In the genomic region with DNA sequence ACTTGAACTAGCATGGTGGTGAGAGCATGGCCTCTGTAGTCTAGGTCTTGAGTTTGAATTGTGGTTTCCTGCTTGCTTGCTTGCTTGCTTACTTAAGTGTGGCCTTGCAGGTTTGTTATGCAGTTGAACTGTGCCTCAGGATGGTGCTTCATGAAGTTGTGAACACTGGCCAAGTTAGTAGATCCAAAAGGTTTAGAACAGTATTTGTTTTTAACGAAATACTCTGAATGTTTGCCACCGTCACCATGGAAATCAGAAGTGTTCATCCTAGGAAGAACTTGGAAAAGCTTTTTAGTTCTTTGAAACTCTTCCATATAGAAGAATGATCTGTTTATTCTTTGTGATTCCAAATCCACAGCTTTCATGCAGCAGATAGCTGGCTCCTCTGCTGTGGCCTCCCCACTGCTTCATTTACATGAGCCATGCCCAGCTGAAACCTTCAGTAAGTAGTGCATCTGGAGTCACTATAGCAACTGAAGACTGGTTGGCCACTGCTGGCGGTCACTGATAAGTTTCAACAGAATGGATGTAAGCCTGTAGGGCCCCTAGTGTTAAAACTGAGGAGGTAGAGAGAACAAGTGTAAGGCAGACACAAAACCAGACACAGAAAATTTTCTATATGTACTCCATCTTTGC, we compare ENCODE assay signal across 10 mouse cellular contexts. TPM values are rescaled to one million over a fixed set of nuclear protein-coding genes. Genes with fewer than 3 reads are reported as not detected.
DNase-seq lines count a peak whose midpoint lies in the region; TF ChIP-seq lines count a peak whose summit lies in the region.
"Had no signal": no experiment of that assay in that cellular context is flagged by ENCODE, and none has a peak within 500 bp of the region (broad histone marks: within the 10 kb centered on the region; RNA-seq: fewer than 3 reads in every experiment).

No protein-coding gene starts in this region.

- 67% methylated on average over 3 of the region's 3 CpGs for WGBS in heart, embryonic 10.5 days

- peak; percentile 15 for DNase-seq in gastrocnemius, adult 2 months
- no peak for DNase-seq in gastrocnemius, postnatal 25 days
- DNase-seq in NIH3T3 (ENCODE audit: low read depth), result peak; percentile 32
- peak; percentile 91 for DNase-seq in heart, embryonic 10.5 days (ENCODE audit: low spot score)
- DNase-seq in lung, postnatal 10 days, result peak; percentile 63
- DNase-seq in neural tube, embryonic 10.5 days (ENCODE audit: extremely low spot score, low spot score), result no peak
- DNase-seq in left cerebral cortex, adult 2 months (ENCODE audit: extremely low spot score in 1 of 2, low spot score in 2 of 2), result no peak
- DNase-seq in natural killer cell, adult 2 months (ENCODE audit: low spot score in 2 of 2), result no peak
- DNase-seq: right cerebral cortex, adult 18-20 months had no signal

- H3K4me1 ChIP-seq in heart, embryonic 10.5 days, result peaks cover 9% of the 10 kb centered on the region; the same call in 1 of the 2 replicates

- intact Hi-C loops in gastrocnemius, adult 2 months (cut with DNase I), result no loop called here
- intact Hi-C loops in left cerebral cortex, adult 2 months (cut with DNase I), result no loop called here

- no peak overlapping the region for H3K4me3 ChIP-seq in gastrocnemius, adult 2 months
- H3K4me3 ChIP-seq in heart, embryonic 10.5 days, result no peak overlapping the region
- no peak overlapping the region for H3K4me3 ChIP-seq in left cerebral cortex, adult 2 months
- H3K4me3 ChIP-seq: megakaryocyte, embryonic 14.5 days had no signal

- no peaks in the 10 kb centered on the region for H3K27me3 ChIP-seq in heart, embryonic 10.5 days (ENCODE audit: insufficient read depth, poor library complexity, severe bottlenecking)
- H3K27me3 ChIP-seq: megakaryocyte, embryonic 14.5 days had no signal

- H3K9me3 ChIP-seq in heart, embryonic 10.5 days, result no peaks in the 10 kb centered on the region
- H3K9me3 ChIP-seq: megakaryocyte, embryonic 14.5 days had no signal

- TF ChIP-seq CTCF in gastrocnemius, adult 2 months (IDR thresholded peaks at IDR 0.05), result no peak; the same call in 1 of the 2 replicates
- no peak for TF ChIP-seq CTCF in left cerebral cortex, adult 2 months (IDR thresholded peaks at IDR 0.05)

- no peak overlapping the region for H3K27ac ChIP-seq in gastrocnemius, adult 2 months
- H3K27ac ChIP-seq in heart, embryonic 10.5 days, result no peak overlapping the region
- no peak overlapping the region for H3K27ac ChIP-seq in left cerebral cortex, adult 2 months

- peaks cover 88% of the 10 kb centered on the region for H3K36me3 ChIP-seq in heart, embryonic 10.5 days

RNA-seq across cellular contexts. Expression of gene Yeats2, which starts 28.7 kb away (rescaled TPM):
- total RNA-seq in gastrocnemius, adult 2 months (2021), result 1 to 10 TPM; 5.7 to 6.9 TPM
- 1 to 10 TPM; 7.1 to 9.5 TPM for total RNA-seq in gastrocnemius, postnatal 25 days (2021)
- polyA plus RNA-seq in heart, embryonic 10.5 days (2016; fragmentation: Nextera tagmentation; extraction: Ambion mirVana), result 30.1 and 38.0 TPM in 2 replicates
- 10 to 100 TPM; 42.7 to 42.8 TPM for total RNA-seq in left cerebral cortex, adult 2 months (2021)

Comparison
In these comparisons a context has a peak if more than half of its experiments do, and no peak if none do; other contexts are left out.
1. DNase-seq: peak in gastrocnemius, adult 2 months (single experiment), NIH3T3 (single experiment), heart, embryonic 10.5 days (single experiment) and lung, postnatal 10 days (single experiment); none in gastrocnemius, postnatal 25 days (single experiment), neural tube, embryonic 10.5 days (single experiment), left cerebral cortex, adult 2 months (0 of 2) and natural killer cell, adult 2 months (0 of 2).
2. RNA of gene Yeats2, which starts 28.7 kb away (total RNA-seq): 42.7 to 42.8 TPM in left cerebral cortex, adult 2 months; 7.1 to 9.5 TPM in gastrocnemius, postnatal 25 days and 5.7 to 6.9 TPM in gastrocnemius, adult 2 months; every median in the first group is over 4 times any median in the second.